Mouse (Mus musculus): ENCODE data around the gene Slc25a27.

The Slc25a27 gene

DNA sequence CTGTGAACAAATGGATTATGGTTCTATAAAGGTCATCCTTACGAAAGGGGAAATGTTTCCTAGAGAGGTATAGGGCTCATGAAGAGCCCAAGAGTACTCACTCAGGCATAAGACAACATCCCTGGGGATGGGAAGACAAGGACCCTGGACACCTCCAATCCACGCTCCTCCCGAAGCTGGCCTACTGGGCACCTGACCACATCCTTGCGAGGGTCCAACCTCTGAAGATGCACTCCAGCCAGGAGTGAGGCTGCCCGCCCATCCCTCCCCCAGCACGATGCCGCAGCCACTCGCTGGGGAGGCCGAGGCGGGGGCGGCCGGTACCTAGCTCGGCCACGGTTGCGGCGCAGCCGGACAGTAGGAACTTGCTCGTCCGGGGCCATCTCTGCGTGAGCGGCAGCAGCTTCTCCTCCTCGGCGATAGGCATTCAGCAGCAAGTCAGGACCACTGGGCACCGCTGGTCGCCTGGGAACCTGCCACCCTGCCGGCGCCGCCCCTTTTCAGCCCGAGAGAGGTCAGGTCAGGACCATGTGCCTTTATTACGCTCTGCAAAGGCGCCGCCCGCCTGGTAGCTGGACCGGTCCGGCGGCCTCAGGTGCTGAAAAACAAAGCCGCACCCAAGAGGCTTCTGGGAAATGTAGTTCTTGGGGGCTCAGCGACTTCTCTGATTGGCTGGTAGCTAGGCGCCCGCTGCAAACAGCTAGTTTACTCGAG, at the start of gene Slc25a27:
Gene Slc25a27 (minus strand): TSS at position 639 of the 714 bp plus-strand sequence.
- peak; percentile 94 for DNase-seq

GRCm38 (mm10) chr17:43716601-43717000, 49.6 kb upstream of the Slc25a27 start:
- DNase-seq, result no peak

GRCm38 (mm10) chr17:43714191-43714590, 47.2 kb upstream of the Slc25a27 start:
- DNase-seq, result no peak

DNA sequence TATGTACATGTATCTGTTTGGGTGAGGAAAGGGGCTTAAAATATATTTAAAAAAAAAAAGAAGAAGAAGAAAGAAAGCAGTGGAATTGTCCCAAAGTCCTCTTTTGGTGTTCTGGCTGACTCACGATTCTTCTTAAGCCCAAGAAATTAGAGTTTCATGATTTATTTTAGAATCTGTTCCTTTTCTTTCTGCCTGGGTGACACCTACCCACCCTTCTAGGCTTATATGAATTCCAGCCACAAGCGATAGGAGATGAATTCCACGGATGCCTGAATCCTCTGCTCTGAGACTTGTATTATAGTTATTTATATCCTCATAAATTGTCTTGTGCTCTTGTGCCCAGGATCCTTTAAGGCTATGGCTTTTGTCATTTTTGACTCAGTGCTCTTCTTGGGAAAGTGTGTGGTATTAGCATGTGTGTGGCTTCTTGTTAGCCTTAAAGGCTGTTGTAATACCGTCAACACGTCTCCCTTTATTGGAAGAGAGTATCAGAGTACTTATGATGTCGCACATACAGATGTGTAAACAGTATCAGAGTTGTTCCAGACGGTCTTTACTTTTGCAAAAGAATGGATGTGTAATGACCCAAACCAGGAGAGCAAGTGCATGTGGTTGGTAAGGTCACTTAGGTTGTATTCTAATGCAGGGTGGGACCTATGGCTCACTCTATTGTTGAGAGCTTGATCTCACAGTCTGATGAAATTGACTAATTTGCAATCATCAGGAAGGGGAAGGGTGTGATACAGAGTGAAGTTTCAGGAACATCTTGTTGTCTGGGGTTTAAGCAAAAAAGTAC, 44.7 kb upstream of the Slc25a27 start:
- no peak for DNase-seq

DNA sequence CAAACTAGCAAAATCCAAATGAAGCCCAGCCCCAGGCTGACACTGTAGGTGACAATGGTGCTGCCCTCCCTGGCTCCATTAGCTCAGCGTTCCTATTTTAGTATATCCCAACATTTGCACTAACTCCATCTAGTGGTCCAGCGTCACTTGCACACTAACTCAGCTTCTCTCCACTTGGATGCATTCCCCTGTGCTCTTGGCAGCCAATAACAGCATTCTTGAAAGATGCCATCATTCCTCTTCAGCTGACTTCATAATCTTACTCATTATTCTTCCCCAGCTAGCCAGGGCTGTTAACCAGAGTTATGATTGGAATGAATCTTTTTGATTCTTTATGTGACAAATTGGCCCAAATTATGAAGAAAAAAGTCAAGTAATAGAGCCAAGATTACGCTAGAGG, 40.2 kb upstream of the Slc25a27 start:
- DNase-seq, result no peak

DNA sequence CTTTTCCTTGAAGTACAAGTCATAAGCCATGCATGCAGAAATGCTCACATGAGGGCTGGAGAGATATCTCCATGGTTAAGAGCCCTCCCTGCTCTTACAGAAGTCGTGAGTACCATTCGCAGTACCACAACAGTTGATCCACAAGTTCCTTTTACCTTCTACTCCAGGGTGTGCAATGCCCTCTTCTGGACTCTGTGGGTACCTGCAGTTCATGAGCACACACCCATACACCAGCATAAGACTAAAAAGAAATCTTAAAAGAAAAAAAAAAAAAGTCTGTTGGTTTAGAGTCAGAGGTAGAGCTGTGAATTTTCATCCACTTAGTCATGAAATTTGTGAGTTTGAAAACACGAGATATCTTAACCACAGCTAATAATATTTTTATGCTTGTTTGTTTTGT, 39.7 kb upstream of the Slc25a27 start:
- no peak for DNase-seq

- DNase-seq, result peak; percentile 51
Observed at GRCm38 (mm10) chr17:43704216-43704930, 37.4 kb upstream of the Slc25a27 start.

DNA sequence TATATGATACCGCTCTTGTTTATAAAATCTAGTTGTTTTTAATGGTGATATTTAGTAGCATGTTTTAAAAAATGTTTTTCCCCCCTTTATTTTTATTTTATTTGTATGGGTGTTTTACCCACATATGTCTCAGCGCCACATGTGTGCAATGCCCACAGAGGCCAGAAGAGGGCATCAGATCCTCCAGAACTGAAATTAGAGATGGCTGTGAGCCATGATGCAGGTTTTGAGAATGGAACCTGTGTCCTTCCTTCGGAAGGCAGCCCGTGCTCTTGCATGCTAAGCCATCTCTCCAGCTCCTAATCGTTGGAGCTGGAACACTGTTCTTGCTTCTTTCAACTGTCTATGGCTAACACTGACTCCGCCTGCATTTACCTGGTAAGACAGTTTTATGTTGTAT, 34.0 kb upstream of the Slc25a27 start:
- peak; percentile 38 for DNase-seq

- DNase-seq, result peak; percentile 53
Observed at GRCm38 (mm10) chr17:43698997-43699649, 32.1 kb upstream of the Slc25a27 start.

- no peak for DNase-seq
Observed at GRCm38 (mm10) chr17:43689591-43689990, 22.6 kb upstream of the Slc25a27 start.

GRCm38 (mm10) chr17:43684638-43685037, 17.6 kb upstream of the Slc25a27 start:
- no peak for DNase-seq

- DNase-seq, result no peak
Observed at GRCm38 (mm10) chr17:43684086-43684485, 17.1 kb upstream of the Slc25a27 start.

- DNase-seq, result no peak
Observed at GRCm38 (mm10) chr17:43677317-43677716, 10.3 kb upstream of the Slc25a27 start.

GRCm38 (mm10) chr17:43676241-43676640, 9.2 kb upstream of the Slc25a27 start:
- no peak for DNase-seq

- no peak for DNase-seq
Observed at GRCm38 (mm10) chr17:43675228-43675627, 8.2 kb upstream of the Slc25a27 start.

- no peak for DNase-seq
Observed at GRCm38 (mm10) chr17:43671907-43672306, 4.9 kb upstream of the Slc25a27 start.

GRCm38 (mm10) chr17:43669145-43669695, 2.2 kb upstream of the Slc25a27 start:
- DNase-seq, result no peak

- DNase-seq, result no peak
Observed at GRCm38 (mm10) chr17:43667290-43667843, 353 bp upstream of the Slc25a27 start, which contains the start of gene Cyp39a1. Cyp39a1 (plus strand) TSS chr17:43667425.

- DNase-seq, result no peak
Observed at GRCm38 (mm10) chr17:43651314-43652046, 15.5 kb downstream of the Slc25a27 start.

- no peak for DNase-seq
Observed at GRCm38 (mm10) chr17:43649641-43650436, 17.2 kb downstream of the Slc25a27 start.

- DNase-seq, result no peak
Observed at GRCm38 (mm10) chr17:43646925-43647324, 20.1 kb downstream of the Slc25a27 start.
